Mouse (Mus musculus) thymus, postnatal 10 days (tissue): ENCODE results near the gene Dusp3.

ENCODE experiments used
- DNase-seq, 2 experiments: peaks; one replicate each; pipeline ENCODE4 v3.0.0; 2021; ENCODE audit warnings: low spot score in 2 of 2

Gene Dusp3

GRCm38 (mm10) chr11:101974923-101975322 lies 11.9 kb downstream of the Dusp3 start:
- DNase-seq: no peak

- no peak for DNase-seq
These were observed 12.6 kb downstream of the Dusp3 start for GRCm38 (mm10) chr11:101974181-101974580.

- DNase-seq: no peak
These were observed 13.3 kb downstream of the Dusp3 start for GRCm38 (mm10) chr11:101973496-101973895.

GRCm38 (mm10) chr11:101972651-101973050 lies 14.2 kb downstream of the Dusp3 start:
- DNase-seq: no peak

- no peak for DNase-seq
These were observed 14.7 kb downstream of the Dusp3 start for GRCm38 (mm10) chr11:101972097-101972496.

- DNase-seq: peak in 1 of 2 experiments; percentile 28
These were observed 15.4 kb downstream of the Dusp3 start for GRCm38 (mm10) chr11:101971410-101971809.

GRCm38 (mm10) chr11:101969835-101970234 lies 17.0 kb downstream of the Dusp3 start:
- DNase-seq: no peak

- peak; percentile 10 to 59 for DNase-seq
These were observed 18.0 kb downstream of the Dusp3 start for GRCm38 (mm10) chr11:101968791-101969190.

- DNase-seq: no peak
These were observed 18.5 kb downstream of the Dusp3 start for GRCm38 (mm10) chr11:101968311-101968710.

GRCm38 (mm10) chr11:101966965-101967614 lies 19.7 kb downstream of the Dusp3 start, which contains the start of gene Sost:
Gene Sost (minus strand): TSS chr11:101967015.
- no peak for DNase-seq

- no peak for DNase-seq
These were observed 21.3 kb downstream of the Dusp3 start for GRCm38 (mm10) chr11:101965553-101965952.

GRCm38 (mm10) chr11:101964647-101965046 lies 22.2 kb downstream of the Dusp3 start:
- no peak for DNase-seq

- DNase-seq: no peak
These were observed 23.1 kb downstream of the Dusp3 start for GRCm38 (mm10) chr11:101963473-101964291.

- no peak for DNase-seq
These were observed 23.8 kb downstream of the Dusp3 start for GRCm38 (mm10) chr11:101963043-101963442.

GRCm38 (mm10) chr11:101957476-101957875 lies 29.3 kb downstream of the Dusp3 start:
- DNase-seq: no peak

- no peak for DNase-seq
These were observed 33.4 kb downstream of the Dusp3 start for GRCm38 (mm10) chr11:101953441-101953840.

GRCm38 (mm10) chr11:101952541-101953341 lies 34.1 kb downstream of the Dusp3 start:
- no peak for DNase-seq

- no peak for DNase-seq
These were observed 36.8 kb downstream of the Dusp3 start for GRCm38 (mm10) chr11:101950021-101950420.

- no peak for DNase-seq
These were observed 40.3 kb downstream of the Dusp3 start for GRCm38 (mm10) chr11:101946525-101946924.

GRCm38 (mm10) chr11:101943055-101943454 lies 43.8 kb downstream of the Dusp3 start:
- no peak for DNase-seq

- no peak for DNase-seq
These were observed 49.7 kb downstream of the Dusp3 start for GRCm38 (mm10) chr11:101937108-101937507.

- no peak for DNase-seq
These were observed 50.4 kb downstream of the Dusp3 start for GRCm38 (mm10) chr11:101936421-101936820.
